Mouse (Mus musculus) Patski (cell line): Measurements from ENCODE around the gene Rere. TPM values are rescaled to one million over a fixed set of nuclear protein-coding genes. Genes with fewer than 3 reads are reported as not detected.
A peak's percentile ranks its signal among the peaks of the same experiment; 100 is the strongest.
"Not testable (repeated sequence)": the region's sequence is repeated elsewhere in the genome, so short reads cannot be mapped to it uniquely, and the experiment has no call there.

Experiments used
- ATAC-seq: fragments of 100-300 bp; one replicate; pipeline ENCODE4 v1.8.0; 2021
- CTCF ChIA-PET: fragments of 350-600 bp; sonication (Branson Sonifier 250); formaldehyde crosslinking; loops from one replicate; lab custom pipeline; 2022; ENCODE audit warnings: inconsistent platforms; lab: Charles Lee
- POLR2A ChIA-PET: fragments of 350-600 bp; sonication (Branson Sonifier 250); formaldehyde crosslinking; loops from one replicate; lab custom pipeline; 2022; ENCODE audit warnings: antibody characterized with exemption, inconsistent platforms; lab: Charles Lee
- DNase-seq: peaks from one replicate; pipeline ENCODE4 v3.0.0-alpha.2; 2011; ENCODE audit warnings: low read depth, low spot score
- H3K27me3 ChIP-seq: fragments of 371-371 bp; one replicate; pipeline ENCODE4 v1.5.1; 2021
- CTCF ChIP-seq: fragments of 100-300 bp; IDR thresholded peaks from one replicate; pipeline ENCODE4 v1.5.1; 2021
- in situ Hi-C: fragments of 300-500 bp; cut with MboI; formaldehyde crosslinking; loops from 3 replicates; pipeline ENCODE4 v1.11.1; 2018; ENCODE audit warnings: low pct_unique_long_range_greater_than_20kb, mixed read lengths
- polyA plus RNA-seq: library from polyadenylated mRNA; unstranded; gene quantifications from one replicate; pipeline ENCODE4 v1.2.3, GENCODE M21; 2021

The Rere gene
- polyA plus RNA-seq, 1 experiment from 2014 or later: 155 TPM

GRCm38 (mm10) chr4:150488096-150488748 is 206.8 kb downstream of the Rere start:
- ATAC-seq (peak; percentile 60), DNase-seq (no peak)
- no peaks in the 10 kb centered on the region for H3K27me3 ChIP-seq
- no peak for TF ChIP-seq CTCF
- in situ Hi-C loops: no loop called here
- POLR2A ChIA-PET: interaction anchor here (0.6 to 0.9 kb wide), 2 partner anchors 56 to 221 kb away, joined by 3 read pairs; no protein-coding TSS in a partner anchor
- CTCF ChIA-PET: interaction anchor here (0.8 to 1.8 kb wide), 3 partner anchors 9 to 14 kb away, joined by 3 to 5 read pairs (median 3); no protein-coding TSS in a partner anchor

GRCm38 (mm10) chr4:150488767-150489166 is 207.3 kb downstream of the Rere start:
- CTCF ChIA-PET: interaction anchor here (0.8 to 1.8 kb wide), 4 partner anchors 9 to 240 kb away, joined by 3 to 5 read pairs (median 3); no protein-coding TSS in a partner anchor

GRCm38 (mm10) chr4:150490050-150490449 is 208.6 kb downstream of the Rere start:
- DNase-seq (no peak), ATAC-seq (no peak)
- CTCF ChIA-PET: no interaction called here
- POLR2A ChIA-PET: no interaction called here
- no peaks in the 10 kb centered on the region for H3K27me3 ChIP-seq
- TF ChIP-seq CTCF: no peak
- in situ Hi-C loops: no loop called here

More at GRCm38 (mm10) chr4:150488767-150489166, 207.3 kb downstream of the Rere start:
- POLR2A ChIA-PET: interaction anchor here (0.9 kb wide), 1 partner anchor 56 kb away, joined by 3 read pairs; no protein-coding TSS in a partner anchor
- ATAC-seq (no peak), DNase-seq (no peak)
- TF ChIP-seq CTCF: no peak
- no peaks in the 10 kb centered on the region for H3K27me3 ChIP-seq
- in situ Hi-C loops: no loop called here

- POLR2A ChIA-PET: no interaction called here
Measured at GRCm38 (mm10) chr4:150491710-150492109, 210.3 kb downstream of the Rere start.

GRCm38 (mm10) chr4:150493258-150493937 is 212.0 kb downstream of the Rere start:
- no peak for DNase-seq
- no peaks in the 10 kb centered on the region for H3K27me3 ChIP-seq
- no peak for ATAC-seq
- in situ Hi-C loops: no loop called here
- POLR2A ChIA-PET: no interaction called here
- CTCF ChIA-PET: no interaction called here
- no peak for TF ChIP-seq CTCF

More at GRCm38 (mm10) chr4:150491710-150492109, 210.3 kb downstream of the Rere start:
- ATAC-seq (no peak), DNase-seq (no peak)
- in situ Hi-C loops: no loop called here
- no peaks in the 10 kb centered on the region for H3K27me3 ChIP-seq
- CTCF ChIA-PET: no interaction called here
- no peak for TF ChIP-seq CTCF

- CTCF ChIA-PET, H3K27me3 ChIP-seq, DNase-seq, POLR2A ChIA-PET, ATAC-seq, in situ Hi-C loops: not testable (repeated sequence)
Measured at GRCm38 (mm10) chr4:150493938-150494330, 212.5 kb downstream of the Rere start.

- H3K27me3 ChIP-seq: no peaks in the 10 kb centered on the region
- no peak for TF ChIP-seq CTCF
- in situ Hi-C loops: no loop called here
- ATAC-seq (no peak), DNase-seq (no peak)
- CTCF ChIA-PET: no interaction called here
- POLR2A ChIA-PET: no interaction called here
Measured at GRCm38 (mm10) chr4:150495568-150495967, 214.1 kb downstream of the Rere start.

GRCm38 (mm10) chr4:150504304-150505021 is 223.0 kb downstream of the Rere start:
- ATAC-seq (no peak), DNase-seq (no peak)
- ChIA-PET POLR2A (no interaction called here), CTCF (interaction anchor here (1.3 kb wide), 1 partner anchor 8 kb away, joined by 3 read pairs; no protein-coding TSS in a partner anchor)
- in situ Hi-C loops: no loop called here
- TF ChIP-seq CTCF: no peak
- no peaks in the 10 kb centered on the region for H3K27me3 ChIP-seq

GRCm38 (mm10) chr4:150509026-150509712 is 227.7 kb downstream of the Rere start:
- ATAC-seq (no peak), DNase-seq (no peak)
- H3K27me3 ChIP-seq: no peaks in the 10 kb centered on the region
- CTCF ChIA-PET: no interaction called here
- no peak for TF ChIP-seq CTCF
- POLR2A ChIA-PET: no interaction called here
- in situ Hi-C loops: no loop called here

- CTCF ChIA-PET: no interaction called here
- TF ChIP-seq CTCF: no peak
- H3K27me3 ChIP-seq: no peaks in the 10 kb centered on the region
- DNase-seq: no peak
- in situ Hi-C loops: no loop called here
- ATAC-seq: no peak
- POLR2A ChIA-PET: interaction anchor here (1.1 kb wide), 1 partner anchor 26 kb away, joined by 3 read pairs; no protein-coding TSS in a partner anchor
Measured at GRCm38 (mm10) chr4:150510036-150510435, 228.6 kb downstream of the Rere start.

- ChIA-PET CTCF (interaction anchor here (1.3 kb wide), 1 partner anchor 10 kb away, joined by 3 read pairs; no protein-coding TSS in a partner anchor), POLR2A (interaction anchor here (0.7 kb wide), 1 partner anchor 227 kb away, joined by 3 read pairs; no protein-coding TSS in a partner anchor)
Measured at GRCm38 (mm10) chr4:150513387-150513786, 231.9 kb downstream of the Rere start.

More at GRCm38 (mm10) chr4:150513387-150513786, 231.9 kb downstream of the Rere start:
- DNase-seq, ATAC-seq, H3K27me3 ChIP-seq, in situ Hi-C loops: not testable (repeated sequence)
